Mouse (Mus musculus) small intestine, adult 2 months (tissue): ENCODE data around the gene Zfp365. TPM values are rescaled to one million over a fixed set of nuclear protein-coding genes. Genes with fewer than 3 reads are reported as not detected.
A peak's percentile ranks its signal among the peaks of the same experiment; 100 is the strongest.

Experiments used
- H3K27ac ChIP-seq: fragments of 200-500 bp; 2 replicates; pipeline ENCODE4 v1.5.1; 2012; ENCODE audit warnings: low read depth, low read length, control low read depth, inconsistent platforms; ENCODE audit not compliant: insufficient read depth
- H3K27me3 ChIP-seq: fragments of 200-500 bp; 2 replicates; pipeline ENCODE4 v1.6.1; 2012; ENCODE audit warnings: mild to moderate bottlenecking, moderate library complexity, low read length, inconsistent platforms; ENCODE audit not compliant: control insufficient read depth, insufficient read depth
- H3K36me3 ChIP-seq: fragments of 200-500 bp; 2 replicates; pipeline ENCODE4 v1.6.1; 2012; ENCODE audit warnings: mild to moderate bottlenecking, low read length, control low read depth, inconsistent platforms; ENCODE audit not compliant: control insufficient read depth, insufficient read depth
- H3K4me1 ChIP-seq: fragments of 200-500 bp; 2 replicates; pipeline ENCODE4 v1.6.1; 2012; ENCODE audit warnings: low read length, inconsistent platforms, mixed read lengths; ENCODE audit not compliant: control insufficient read depth, insufficient read depth, insufficient read length
- H3K4me3 ChIP-seq: fragments of 200-500 bp; 2 replicates; pipeline ENCODE4 v1.5.1; 2012; ENCODE audit warnings: low read depth, mild to moderate bottlenecking, control low read depth, inconsistent platforms, low read length, moderate library complexity
- CTCF ChIP-seq: fragments of 200-500 bp; IDR thresholded peaks from 2 replicates; pipeline ENCODE4 v1.5.1; 2012; ENCODE audit warnings: low read depth, mild to moderate bottlenecking, control low read depth, inconsistent platforms, low read length, moderate library complexity, mixed read lengths; ENCODE audit not compliant: insufficient replicate concordance, insufficient read length; ENCODE audit errors: extremely low read depth
- POLR2A ChIP-seq: fragments of 200-500 bp; IDR thresholded peaks from 2 replicates; pipeline ENCODE4 v1.6.1; 2012; ENCODE audit warnings: low read depth, mild to moderate bottlenecking, control low read depth, inconsistent platforms, low read length, moderate library complexity
- WGBS: fragments of 180-500 bp; shearing (Covaris S2); methylation state at CpG from one replicate; pipeline ENCODE4 v1.1.7; 2018; 5-methylcytosine and 5-hydroxymethylcytosine counted together
- polyA plus RNA-seq: library from polyadenylated mRNA; depleted of rRNA; stranded (reverse); fragments of >200 nt; gene quantifications from 2 replicates; pipeline ENCODE4 v1.2.3, GENCODE M21; 2012

The Zfp365 gene
- polyA plus RNA-seq, 1 experiment: 0.06 TPM

DNA sequence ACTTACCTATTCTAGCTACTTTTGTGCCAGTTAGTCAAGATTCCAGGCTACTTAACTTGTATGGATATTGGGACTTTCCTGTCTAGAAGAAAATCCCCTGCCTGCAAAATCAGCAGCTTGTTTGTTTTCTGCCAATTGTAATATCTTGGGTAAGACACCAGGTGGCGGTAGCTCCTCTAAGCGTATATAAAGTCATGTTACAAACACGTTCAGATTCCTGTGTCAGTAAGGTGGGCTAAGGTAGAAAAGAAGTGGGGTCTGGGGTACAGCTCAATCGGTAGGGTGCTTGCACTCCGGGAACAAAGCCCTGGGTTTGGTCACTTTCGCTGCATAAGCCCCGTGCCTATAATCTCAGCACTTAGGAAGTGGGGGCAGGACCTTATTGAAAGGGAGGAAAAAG, 50.1 kb downstream of the Zfp365 start:
- Histone ChIP-seq H3K36me3 (no peaks in the 10 kb centered on the region), H3K4me3 (no peak overlapping the region), H3K27me3 (no peaks in the 10 kb centered on the region), H3K4me1 (no peaks in the 10 kb centered on the region), H3K27ac (no peak overlapping the region)
- TF ChIP-seq POLR2A (no peak), CTCF (peak; percentile 45; the same call in 1 of the 2 replicates)
- 18% methylated on average over 7 of the region's 7 CpGs for WGBS

- Histone ChIP-seq H3K27ac (no peak overlapping the region), H3K4me1 (no peaks in the 10 kb centered on the region), H3K36me3 (no peaks in the 10 kb centered on the region), H3K4me3 (no peak overlapping the region), H3K27me3 (no peaks in the 10 kb centered on the region)
- 11% methylated on average over 8 of the region's 8 CpGs for whole genome bisulfite sequencing
- TF ChIP-seq POLR2A (no peak), CTCF (peak; percentile 72; the same call in 1 of the 2 replicates)
These were observed 53.6 kb downstream of the Zfp365 start for GRCm38 (mm10) chr10:67858878-67859277.

DNA sequence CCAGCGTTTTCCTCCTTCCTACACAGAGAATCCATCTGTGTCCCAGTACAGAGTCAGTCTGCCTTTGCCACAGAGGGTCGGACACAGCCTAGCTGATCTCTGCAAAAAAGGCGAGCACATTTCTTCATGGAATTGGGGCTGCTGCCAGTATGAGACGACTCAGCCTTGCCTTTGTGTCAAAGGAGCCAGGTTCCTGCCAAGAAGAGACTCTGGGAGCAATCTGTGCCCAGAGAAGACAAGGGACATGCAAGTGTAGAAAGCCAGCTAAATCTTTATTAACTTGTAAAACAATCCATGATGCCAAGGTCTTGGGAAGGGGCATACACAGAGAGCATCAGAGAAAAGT, 54.9 kb downstream of the Zfp365 start:
- 67% methylated on average over 4 of the region's 4 CpGs for WGBS
- H3K36me3 ChIP-seq: no peaks in the 10 kb centered on the region

DNA sequence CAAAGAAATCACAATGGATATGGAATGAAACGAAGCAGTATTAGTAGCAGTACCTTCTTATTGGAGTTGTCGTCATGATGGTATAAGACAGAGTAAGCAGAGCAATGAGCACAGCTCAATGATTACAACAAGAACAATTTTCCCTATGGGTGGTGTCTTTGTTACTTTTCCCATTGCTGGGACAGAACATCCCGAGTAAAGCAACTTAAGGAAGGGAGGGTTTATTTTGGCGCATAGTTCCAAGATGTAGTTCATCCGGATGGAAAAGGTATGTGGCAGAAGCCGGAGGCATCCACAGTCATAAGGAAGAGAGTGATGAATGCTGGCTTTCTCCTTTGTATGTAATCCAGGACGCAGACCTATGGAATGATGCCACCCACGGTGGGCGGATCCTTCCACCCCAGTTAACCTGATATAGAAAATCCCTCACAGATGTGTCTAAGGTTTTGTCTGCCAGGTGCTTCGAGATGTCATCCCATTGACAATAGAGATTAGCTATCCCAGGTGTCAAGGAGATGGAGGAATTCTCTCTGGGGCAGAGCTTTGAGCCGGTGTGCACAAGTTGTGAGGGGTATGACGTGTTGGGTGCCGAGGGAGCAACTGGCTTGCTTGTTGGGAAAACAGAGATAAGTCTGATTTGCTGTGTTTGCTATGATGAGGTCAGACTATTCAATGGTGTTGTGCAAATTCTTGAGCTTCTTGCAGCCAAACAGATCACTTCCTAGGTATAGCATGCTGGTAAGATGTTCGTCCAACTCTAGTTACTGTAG, 55.5 kb downstream of the Zfp365 start:
- WGBS: 83% methylated on average over 14 of the region's 14 CpGs
- H3K4me1 ChIP-seq: no peaks in the 10 kb centered on the region
- no peaks in the 10 kb centered on the region for H3K36me3 ChIP-seq
- no peaks in the 10 kb centered on the region for H3K27me3 ChIP-seq
- no peak overlapping the region for H3K27ac ChIP-seq
- no peak for TF ChIP-seq POLR2A
- no peak for TF ChIP-seq CTCF
- no peak overlapping the region for H3K4me3 ChIP-seq

More for the DNA sequence above, 54.9 kb downstream of the Zfp365 start:
- no peaks in the 10 kb centered on the region for H3K4me1 ChIP-seq
- TF ChIP-seq CTCF: no peak
- no peak for TF ChIP-seq POLR2A
- H3K27me3 ChIP-seq: no peaks in the 10 kb centered on the region
- H3K27ac ChIP-seq: no peak overlapping the region
- no peak overlapping the region for H3K4me3 ChIP-seq

- TF ChIP-seq CTCF: no peak
- no peak for TF ChIP-seq POLR2A
- WGBS: 65% methylated on average over 5 of the region's 5 CpGs
- H3K4me3 ChIP-seq: no peak overlapping the region
- no peaks in the 10 kb centered on the region for H3K27me3 ChIP-seq
- H3K27ac ChIP-seq: no peak overlapping the region
- H3K4me1 ChIP-seq: no peaks in the 10 kb centered on the region
- no peaks in the 10 kb centered on the region for H3K36me3 ChIP-seq
These were observed 56.7 kb downstream of the Zfp365 start for GRCm38 (mm10) chr10:67855760-67856159.

DNA sequence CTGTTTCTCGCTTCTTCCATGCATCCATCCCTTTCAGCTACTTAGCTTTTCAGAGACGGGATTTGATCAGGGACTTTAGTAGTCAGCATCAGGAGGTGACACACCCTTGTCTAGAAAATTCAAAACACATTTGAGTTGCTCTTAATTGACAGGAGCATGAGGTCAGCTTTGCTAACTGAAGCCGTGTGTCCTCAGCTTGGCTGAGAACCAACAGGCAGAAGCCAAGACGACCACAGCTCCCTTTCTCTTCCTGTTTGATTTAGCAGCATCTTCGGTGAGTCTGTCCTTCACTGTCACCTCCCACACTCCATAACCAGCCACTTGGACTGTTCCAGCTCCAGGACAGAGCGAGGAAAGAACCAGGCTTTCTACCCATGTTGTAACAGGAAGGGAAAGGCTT, 60.1 kb downstream of the Zfp365 start:
- H3K27ac ChIP-seq: no peak overlapping the region
- H3K4me1 ChIP-seq: no peaks in the 10 kb centered on the region
- no peaks in the 10 kb centered on the region for H3K36me3 ChIP-seq
- 55% methylated on average over 6 of the region's 6 CpGs for WGBS
- TF ChIP-seq POLR2A: no peak
- no peak for TF ChIP-seq CTCF
- no peaks in the 10 kb centered on the region for H3K27me3 ChIP-seq
- no peak overlapping the region for H3K4me3 ChIP-seq

DNA sequence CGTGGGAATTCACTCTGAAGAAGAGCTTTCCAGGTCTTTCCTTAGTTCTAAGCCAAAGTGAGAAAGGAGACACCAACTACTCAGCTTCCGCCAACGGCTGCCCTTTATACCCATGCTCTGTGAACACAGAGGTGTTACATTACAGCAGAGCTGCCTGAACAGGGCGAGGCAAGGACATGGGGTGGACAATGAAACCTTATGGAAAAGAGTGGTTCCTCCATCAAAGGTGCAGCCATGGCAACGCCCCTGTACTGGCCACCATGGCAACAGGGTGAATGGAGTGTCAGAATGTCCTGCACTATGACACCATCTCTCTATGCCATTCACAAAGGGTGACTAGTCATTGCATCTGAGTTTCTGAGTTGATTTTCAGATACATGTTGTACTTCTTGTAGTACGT, 61.4 kb downstream of the Zfp365 start:
- no peaks in the 10 kb centered on the region; the same call in 1 of the 2 replicates for H3K4me1 ChIP-seq
- TF ChIP-seq POLR2A: no peak
- no peak for TF ChIP-seq CTCF

More for the DNA sequence above, 61.4 kb downstream of the Zfp365 start:
- Histone ChIP-seq H3K27ac (no peak overlapping the region), H3K27me3 (no peaks in the 10 kb centered on the region), H3K4me3 (no peak overlapping the region), H3K36me3 (no peaks in the 10 kb centered on the region)
- WGBS: 67% methylated on average over 6 of the region's 6 CpGs
